Mouse (Mus musculus) thymus, postnatal 0 days (tissue): ENCODE data around the gene Hs3st6. TPM values are rescaled to one million over a fixed set of nuclear protein-coding genes. Genes with fewer than 3 reads are reported as not detected.

ENCODE experiments used
- DNase-seq: peaks from one replicate; pipeline ENCODE4 v3.0.0-alpha.2; 2015; ENCODE audit warnings: low spot score
- polyA plus RNA-seq: library from polyadenylated mRNA; unstranded; fragments of >200 nt; fragmentation: Nextera tagmentation; extraction: Ambion mirVana; gene quantifications from 2 replicates; pipeline ENCODE4 v1.2.1, GENCODE M21; 2015

Hs3st6 gene
- polyA plus RNA-seq, 1 experiment from 2014 or later, result 0.25 TPM

DNA sequence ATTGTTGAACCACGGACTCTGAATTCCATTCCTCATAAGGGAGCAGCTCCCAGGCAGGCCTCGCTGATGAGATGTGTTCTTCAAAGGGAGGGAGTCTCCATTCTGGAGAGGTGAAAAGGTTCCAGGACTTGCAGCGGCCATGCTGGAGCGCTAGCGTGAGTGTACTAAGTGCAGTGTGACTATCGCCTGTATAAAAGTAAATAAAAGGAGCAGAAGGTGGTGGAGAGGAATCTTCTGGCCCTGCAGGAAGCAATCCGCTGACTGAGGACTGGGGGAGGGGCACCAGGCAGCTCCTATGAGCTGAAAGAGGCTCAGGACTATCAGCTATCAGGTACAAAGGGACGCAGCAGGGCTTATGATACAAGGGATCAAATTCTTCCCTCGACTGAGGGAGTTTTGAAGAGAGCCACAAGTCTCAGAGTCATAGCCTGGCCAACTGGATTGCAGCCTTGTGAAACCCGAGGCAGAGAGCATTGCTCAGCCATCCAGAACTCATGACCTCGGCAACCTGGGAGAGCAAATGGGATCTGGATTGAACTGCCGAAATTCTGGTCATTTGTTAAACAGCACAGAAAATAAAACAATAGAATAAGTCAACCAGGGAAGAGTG, 13.6 kb downstream of the Hs3st6 start:
- no peak for DNase-seq

DNA sequence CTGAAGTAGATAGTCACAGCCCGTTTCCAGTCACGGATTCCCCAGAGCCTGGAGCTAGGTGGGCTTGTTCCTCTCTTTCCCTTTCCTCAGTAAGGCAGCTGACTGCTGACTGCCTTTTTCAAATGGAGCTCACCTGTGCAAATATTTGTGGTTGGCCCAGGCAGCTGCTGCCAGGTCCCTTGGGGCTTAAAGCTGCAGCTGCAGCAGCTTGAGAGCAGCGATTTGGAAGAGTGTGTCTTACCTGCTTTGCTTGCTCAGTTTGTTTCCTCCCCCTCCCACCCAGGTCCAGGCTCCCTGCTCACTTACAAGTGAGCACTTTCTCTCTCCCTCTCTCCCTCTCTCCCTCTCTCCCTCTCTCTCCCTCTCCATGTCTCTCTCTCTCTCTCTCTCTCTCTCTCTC, 16.4 kb downstream of the Hs3st6 start:
- no peak for DNase-seq

DNA sequence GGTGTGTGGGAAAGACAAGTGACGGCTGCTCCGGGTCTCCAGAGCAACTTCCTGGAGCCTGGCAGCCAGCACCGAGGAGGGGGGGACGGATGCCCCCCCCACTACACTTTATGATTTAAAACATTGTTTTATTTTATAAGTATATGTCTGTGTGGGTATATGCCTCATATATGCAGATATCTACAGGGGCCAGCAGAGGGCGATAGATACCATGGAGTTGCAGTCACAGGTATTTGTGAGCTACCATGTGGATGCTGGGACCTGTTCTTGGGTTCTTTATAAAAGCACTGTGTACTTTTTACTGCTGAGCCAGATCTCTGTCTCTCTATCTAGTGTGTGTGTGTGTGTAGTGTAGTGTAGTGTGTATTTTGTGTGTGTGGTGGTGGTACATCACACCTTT, 20.5 kb downstream of the Hs3st6 start:
- DNase-seq, result no peak

DNA sequence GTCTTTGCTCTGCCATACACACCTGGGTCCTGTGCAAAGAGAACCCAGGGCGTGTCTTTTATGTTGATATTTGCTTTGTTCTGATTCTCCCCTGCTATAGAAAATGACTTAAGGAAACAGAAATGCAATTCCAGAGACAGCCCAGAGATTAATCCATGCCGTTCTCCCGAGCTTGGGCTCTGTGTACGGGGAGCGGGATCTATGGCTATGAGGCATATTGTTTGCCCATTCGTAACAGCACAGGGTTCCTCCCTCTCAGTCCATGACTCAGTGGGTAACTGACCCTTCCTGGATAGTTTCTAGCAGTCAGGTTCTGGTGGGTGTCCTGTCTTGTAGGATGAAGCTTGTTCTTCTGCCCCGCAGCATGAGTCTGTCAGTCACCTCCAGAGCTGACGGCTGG, 22.4 kb downstream of the Hs3st6 start:
- no peak for DNase-seq

DNA sequence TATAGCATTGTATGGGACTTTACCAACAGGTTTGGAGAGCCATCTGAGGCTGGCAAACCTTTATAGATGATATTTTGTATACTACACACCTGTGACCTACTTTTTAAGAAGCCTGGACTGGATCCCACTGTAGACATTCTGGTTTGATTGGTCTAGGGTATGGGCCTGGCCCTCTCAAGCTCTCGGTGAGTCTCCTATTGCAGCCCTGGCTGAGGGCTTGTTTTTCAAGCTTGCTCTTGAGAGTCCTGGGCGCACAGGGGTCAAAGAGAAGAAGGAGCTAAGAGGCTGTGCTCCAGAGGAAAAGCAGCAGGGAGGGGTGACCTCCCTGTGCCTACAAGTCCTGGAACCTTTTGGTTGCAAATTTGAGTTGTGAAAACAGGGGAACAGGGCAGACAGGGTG, 24.3 kb downstream of the Hs3st6 start:
- DNase-seq, result no peak

DNA sequence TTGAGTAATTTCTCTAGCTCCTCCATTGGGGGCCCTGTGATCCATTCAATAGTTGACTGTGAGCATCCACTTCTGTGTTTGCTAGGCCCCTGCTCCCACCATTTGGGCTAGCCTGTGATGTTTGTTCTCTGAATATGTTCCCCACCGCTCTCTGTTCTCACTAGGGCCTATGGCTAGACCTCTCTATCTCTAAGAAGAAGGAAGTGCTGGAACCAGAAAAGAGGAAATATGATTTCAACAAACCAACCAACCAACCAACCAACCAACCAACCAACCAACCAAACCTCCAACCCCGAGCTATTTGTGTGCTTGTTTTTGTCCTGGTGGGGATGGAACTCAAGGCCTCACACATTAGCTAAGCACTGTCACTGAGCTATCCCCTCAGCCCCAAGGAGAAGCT, 28.0 kb downstream of the Hs3st6 start:
- DNase-seq, result no peak

DNA sequence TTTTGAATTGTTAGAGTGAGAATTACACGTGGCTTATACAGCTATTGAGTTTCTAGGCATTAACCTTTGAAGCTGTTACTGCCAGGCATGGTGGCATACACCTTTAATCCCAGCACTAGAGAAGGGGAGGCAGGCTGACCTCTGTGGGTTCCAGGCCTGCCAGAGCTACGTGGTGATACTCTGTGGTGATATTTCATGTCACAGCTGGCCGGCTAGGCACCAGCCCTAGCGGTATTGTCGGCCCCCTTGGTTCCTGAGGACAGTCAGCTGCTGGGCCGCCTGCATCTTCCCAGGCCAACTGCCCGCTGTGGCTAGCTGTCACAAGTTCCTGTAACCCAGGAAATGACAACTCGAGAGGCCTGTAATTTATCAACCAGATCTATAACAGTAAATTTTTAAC, 39.4 kb downstream of the Hs3st6 start:
- no peak for DNase-seq

DNA sequence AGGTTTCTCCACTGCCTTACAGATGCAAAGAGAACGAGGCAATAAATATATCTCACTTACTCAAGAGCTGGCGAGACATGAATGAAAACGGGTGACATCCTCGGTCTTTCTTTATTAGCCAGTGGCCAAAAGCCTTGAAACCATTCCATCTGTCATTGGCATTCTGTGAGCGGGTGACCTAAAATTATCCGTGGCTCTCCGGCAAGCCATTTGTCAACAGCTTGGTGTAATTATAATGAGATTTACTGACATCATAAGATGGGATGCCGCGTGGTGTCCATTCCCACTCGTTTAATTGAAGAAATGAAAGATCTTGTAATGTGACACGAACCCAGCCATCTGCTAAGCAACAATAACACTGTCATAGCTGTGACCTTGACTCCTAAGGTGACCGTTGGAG, 42.0 kb downstream of the Hs3st6 start:
- DNase-seq, result no peak

DNA sequence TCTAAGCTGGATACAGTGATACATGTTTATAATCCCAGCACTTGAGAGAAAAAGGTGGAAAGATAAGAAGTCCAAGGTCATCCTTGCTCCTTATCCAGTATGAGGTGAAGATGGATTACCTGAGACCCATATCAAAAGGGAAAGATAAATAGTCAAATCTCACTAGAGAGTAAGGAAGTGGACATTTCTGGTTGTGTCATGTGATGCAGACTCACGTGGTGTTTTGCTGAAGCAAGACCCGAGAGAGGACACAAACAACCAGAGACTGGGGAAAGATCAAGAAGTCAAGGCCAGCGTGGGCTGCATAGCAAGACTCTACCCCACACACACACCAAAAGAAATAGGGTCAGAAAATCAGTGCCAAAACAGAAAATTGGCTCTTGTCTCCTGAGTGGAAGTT, 44.2 kb downstream of the Hs3st6 start:
- DNase-seq, result no peak

DNA sequence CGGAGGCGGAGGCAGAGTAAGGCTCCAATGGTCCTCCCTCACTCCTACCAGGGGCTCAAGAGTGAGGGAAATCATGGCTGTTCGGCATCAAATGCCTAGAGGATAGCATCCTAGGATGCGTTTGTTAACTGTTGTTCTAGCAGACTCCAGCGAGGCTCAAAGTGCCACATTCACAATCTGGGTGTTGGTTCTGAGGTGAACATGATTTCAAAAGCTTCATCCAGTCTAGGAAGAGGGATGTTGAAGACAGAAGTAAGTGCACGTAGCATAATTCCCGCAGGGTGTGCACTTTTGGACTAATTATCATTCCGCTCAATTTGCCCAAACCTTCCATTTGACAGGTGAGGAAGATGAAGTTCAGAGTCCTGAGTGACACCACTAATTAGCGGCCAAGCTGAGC, 45.4 kb downstream of the Hs3st6 start:
- DNase-seq, result no peak

DNA sequence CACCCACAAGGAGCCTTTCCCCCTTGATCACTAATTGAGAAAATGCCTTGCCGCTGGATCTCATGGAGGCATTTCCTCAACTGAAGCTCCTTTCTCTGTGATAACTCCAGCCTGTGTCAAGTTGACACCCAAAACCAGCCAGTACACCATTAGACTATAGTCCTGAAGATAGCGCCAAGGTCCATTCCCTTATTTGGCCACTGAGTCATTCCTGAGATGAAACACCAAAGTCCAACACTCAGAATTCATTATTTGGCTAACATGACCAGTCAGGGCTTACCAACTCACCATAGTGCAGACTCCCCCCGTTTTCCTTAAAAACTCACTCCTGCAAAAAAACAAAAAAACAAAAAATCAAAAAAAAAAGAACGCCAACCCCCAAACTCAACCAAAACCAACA, 46.7 kb downstream of the Hs3st6 start:
- DNase-seq, result no peak

DNA sequence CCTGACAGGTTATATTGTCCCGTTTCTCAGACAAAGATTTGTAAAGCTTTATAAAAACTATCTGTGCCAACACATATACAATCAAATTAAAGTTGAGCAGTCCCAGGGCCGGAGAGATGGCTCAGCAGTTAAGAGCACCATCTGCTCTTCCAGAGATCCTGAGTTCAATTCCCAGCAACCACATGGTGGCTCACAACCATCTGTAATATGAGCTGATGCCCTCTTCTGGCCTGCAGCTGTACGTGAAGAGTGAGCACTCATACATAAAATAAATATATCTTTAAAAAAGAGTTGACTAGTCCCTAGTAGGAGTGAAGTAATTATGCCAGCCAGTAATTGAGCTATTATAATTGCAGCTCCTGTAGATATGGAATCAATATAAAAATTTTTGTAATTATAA, 47.7 kb downstream of the Hs3st6 start:
- no peak for DNase-seq

DNA sequence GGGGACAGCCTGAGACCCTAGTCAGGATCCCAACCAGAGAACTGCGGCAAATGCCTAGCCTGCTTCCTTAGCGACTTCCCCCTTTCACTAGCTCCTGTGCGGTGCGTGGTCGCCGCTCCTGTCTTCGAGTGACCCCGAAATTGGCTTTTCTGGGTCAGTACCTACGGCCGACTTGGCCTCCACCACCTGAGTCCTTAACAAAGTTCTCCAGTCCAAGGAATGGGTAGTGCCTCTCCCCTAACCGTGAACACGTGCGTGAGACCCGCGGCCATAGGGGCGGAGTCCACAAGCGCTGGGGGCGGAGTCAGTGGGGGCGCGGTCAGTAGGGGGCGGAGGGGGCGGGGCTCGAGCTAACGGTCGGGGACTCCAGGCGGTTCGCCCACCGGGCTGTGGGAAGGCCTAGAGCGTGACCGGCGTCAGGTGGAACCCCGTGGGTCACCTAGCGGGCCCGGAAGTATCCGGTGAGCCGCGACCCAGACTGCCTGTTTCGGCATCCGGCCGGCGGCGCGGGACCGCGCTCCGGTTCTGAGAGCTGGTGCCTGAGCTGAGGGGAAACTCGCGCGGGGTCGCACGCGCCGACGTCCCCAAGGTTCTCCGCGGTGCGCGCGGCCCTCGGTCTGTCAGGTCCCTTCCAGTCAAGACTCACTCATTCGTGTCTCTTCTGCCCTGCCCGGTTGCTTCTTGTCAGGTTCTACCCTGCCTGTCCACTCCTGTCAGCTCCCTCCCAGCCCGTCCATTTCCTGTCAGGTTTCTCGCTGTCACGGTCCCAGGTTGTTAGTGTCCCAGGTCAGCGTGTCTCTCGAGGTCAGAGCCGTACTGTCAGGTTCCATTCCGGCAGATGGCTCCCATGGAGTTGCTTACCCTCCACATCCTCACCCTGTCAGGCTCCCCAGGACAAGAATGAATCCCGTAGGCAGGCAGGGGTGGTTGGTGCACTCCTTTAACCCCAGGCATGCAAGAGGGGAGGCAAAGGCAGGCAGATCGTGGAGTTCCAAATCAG, 51.5 kb downstream of the Hs3st6 start, which contains the start of gene Meiob:
Gene Meiob, plus strand, starts transcription at position 338 of the 1,000 bp plus-strand sequence.
- peak; percentile 65 for DNase-seq

Other genes starting within 250 kb of the Hs3st6 start
- gene Traf7, start 225.1 kb upstream of the Hs3st6 start, polyA plus RNA-seq, result 59.9 and 64.3 TPM in 2 replicates
- 1.5 and 2.4 TPM in 2 replicates for gene Rab26, start 218.8 kb upstream of the Hs3st6 start, polyA plus RNA-seq
- 4.6 and 6.4 TPM in 2 replicates for gene Pkd1, start 203.2 kb upstream of the Hs3st6 start, polyA plus RNA-seq
- gene Tsc2, start 120.4 kb upstream of the Hs3st6 start, polyA plus RNA-seq, result 25.0 and 26.0 TPM in 2 replicates
- gene Nthl1, start 120.3 kb upstream of the Hs3st6 start, polyA plus RNA-seq, result 8.2 and 10.4 TPM in 2 replicates
- 11.3 and 11.9 TPM in 2 replicates for gene Slc9a3r2, start 102.7 kb upstream of the Hs3st6 start, polyA plus RNA-seq
- 0.21 TPM in 1 of 2 replicates, not detected in the other for gene Npw, start 94.5 kb upstream of the Hs3st6 start, polyA plus RNA-seq
- gene Zfp598, start 83.3 kb upstream of the Hs3st6 start, polyA plus RNA-seq, result 11.6 and 14.5 TPM in 2 replicates
- 0.09 and 0.13 TPM in 2 replicates for gene Syngr3, start 63.0 kb upstream of the Hs3st6 start, polyA plus RNA-seq
- 36.0 and 36.2 TPM in 2 replicates for gene Gfer, start 56.8 kb upstream of the Hs3st6 start, polyA plus RNA-seq
- gene Noxo1, start 56.8 kb upstream of the Hs3st6 start, polyA plus RNA-seq, result 2.3 and 3.0 TPM in 2 replicates
- 65.9 TPM in 2 replicates for gene Tbl3, start 45.3 kb upstream of the Hs3st6 start, polyA plus RNA-seq
- gene Rnf151, start 34.9 kb upstream of the Hs3st6 start, polyA plus RNA-seq, result 0.13 TPM in 1 of 2 replicates, not detected in the other
- gene Rps2, start 34.9 kb upstream of the Hs3st6 start, polyA plus RNA-seq, result 1,372 and 1,374 TPM in 2 replicates
- gene Ndufb10, start 28.5 kb upstream of the Hs3st6 start, polyA plus RNA-seq, result 304 and 335 TPM in 2 replicates
- 0.82 and 1.6 TPM in 2 replicates for gene Rpl3l, start 25.2 kb upstream of the Hs3st6 start, polyA plus RNA-seq
- gene Msrb1, start 16.3 kb upstream of the Hs3st6 start, polyA plus RNA-seq, result 48.7 and 53.4 TPM in 2 replicates
- 0.17 and 0.23 TPM in 2 replicates for gene Meiob, start 51.3 kb downstream of the Hs3st6 start, polyA plus RNA-seq
- gene Hagh, start 87.2 kb downstream of the Hs3st6 start, polyA plus RNA-seq, result 65.8 and 74.0 TPM in 2 replicates
- 11.0 and 12.8 TPM in 2 replicates for gene Fahd1, start 97.4 kb downstream of the Hs3st6 start, polyA plus RNA-seq
- 2.1 and 2.4 TPM in 2 replicates for gene Igfals, start 113.0 kb downstream of the Hs3st6 start, polyA plus RNA-seq
- gene Nubp2, start 133.4 kb downstream of the Hs3st6 start, polyA plus RNA-seq, result 109 and 112 TPM in 2 replicates
- 89.2 and 97.8 TPM in 2 replicates for gene Spsb3, start 133.7 kb downstream of the Hs3st6 start, polyA plus RNA-seq
- gene Eme2, start 142.1 kb downstream of the Hs3st6 start, polyA plus RNA-seq, result 19.9 and 24.9 TPM in 2 replicates
- gene Mrps34, start 142.1 kb downstream of the Hs3st6 start, polyA plus RNA-seq, result 128 and 136 TPM in 2 replicates
- 47.7 and 57.2 TPM in 2 replicates for gene Nme3, start 143.5 kb downstream of the Hs3st6 start, polyA plus RNA-seq
- gene Mapk8ip3, start 184.0 kb downstream of the Hs3st6 start, polyA plus RNA-seq, result 15.3 and 18.3 TPM in 2 replicates
- 54.0 and 55.2 TPM in 2 replicates for gene Jpt2, start 207.7 kb downstream of the Hs3st6 start, polyA plus RNA-seq